Mouse (Mus musculus) limb, embryonic 10.5 days (tissue): ENCODE data around the gene Vmn2r65. TPM values are rescaled to one million over a fixed set of nuclear protein-coding genes. Genes with fewer than 3 reads are reported as not detected.

Source experiments
- DNase-seq: peaks from one replicate; pipeline ENCODE4 v3.0.0-alpha.2; 2017; ENCODE audit warnings: low spot score
- H3K27ac ChIP-seq: fragments of 300-500 bp; sonication (generic); 2 replicates; pipeline ENCODE4 v1.5.1; 2016; ENCODE audit warnings: mild to moderate bottlenecking
- H3K27me3 ChIP-seq: fragments of 300-500 bp; sonication (generic); 2 replicates; pipeline ENCODE4 v1.6.1; 2016; ENCODE audit warnings: low read depth, mild to moderate bottlenecking; ENCODE audit not compliant: poor library complexity, severe bottlenecking
- H3K36me3 ChIP-seq: fragments of 300-500 bp; sonication (generic); 2 replicates; pipeline ENCODE4 v1.6.1; 2016; ENCODE audit warnings: mild to moderate bottlenecking, moderate library complexity
- H3K4me1 ChIP-seq: fragments of 300-500 bp; sonication (generic); 2 replicates; pipeline ENCODE4 v1.6.1; 2016
- H3K4me3 ChIP-seq: fragments of 300-500 bp; sonication (generic); 2 replicates; pipeline ENCODE4 v1.5.1; 2016; ENCODE audit warnings: mild to moderate bottlenecking, moderate library complexity
- H3K9me3 ChIP-seq: fragments of 300-500 bp; sonication (generic); replicated peaks from 2 replicates; pipeline ENCODE4 v1.6.1; 2016; ENCODE audit warnings: mild to moderate bottlenecking
- WGBS: fragments of 180-500 bp; shearing (Covaris S2); methylation state at CpG from one replicate; pipeline ENCODE4 v1.1.7; 2016; 5-methylcytosine and 5-hydroxymethylcytosine counted together
- polyA plus RNA-seq: library from polyadenylated mRNA; unstranded; fragments of >200 nt; fragmentation: Nextera tagmentation; extraction: Ambion mirVana; gene quantifications from 2 replicates; pipeline ENCODE4 v1.2.1, GENCODE M21; 2016

The Vmn2r65 gene
- polyA plus RNA-seq: not detected in 2 replicates

- DNase-seq: no peak
- no peaks in the 10 kb centered on the region for H3K36me3 ChIP-seq
- H3K4me1 ChIP-seq: no peaks in the 10 kb centered on the region
- H3K27ac ChIP-seq: no peak within 1 kb of the TSS
- no peaks in the 10 kb centered on the region for H3K9me3 ChIP-seq
- 74% methylated on average over 1 of the region's 1 CpGs for WGBS
- H3K27me3 ChIP-seq: no peaks in the 10 kb centered on the region
- no peak within 1 kb of the TSS for H3K4me3 ChIP-seq
Observed at GRCm38 (mm10) chr7:84964015-84964414, at the start of gene Vmn2r65. Vmn2r65 (minus strand) TSS chr7:84964115.

GRCm38 (mm10) chr7:85012168-85012567 lies 48.3 kb upstream of the Vmn2r65 start, which contains the start of gene Vmn2r66:
Vmn2r66 (minus strand) TSS chr7:85012268.
- no peaks in the 10 kb centered on the region for H3K4me1 ChIP-seq
- H3K27ac ChIP-seq: no peak within 1 kb of the TSS
- no peaks in the 10 kb centered on the region for H3K36me3 ChIP-seq
- H3K9me3 ChIP-seq: no peaks in the 10 kb centered on the region
- H3K27me3 ChIP-seq: no peaks in the 10 kb centered on the region
- WGBS: 95% methylated on average over 1 of the region's 1 CpGs
- no peak for DNase-seq
- no peak within 1 kb of the TSS for H3K4me3 ChIP-seq

- no peaks in the 10 kb centered on the region for H3K36me3 ChIP-seq
- 76% methylated on average over 2 of the region's 2 CpGs for WGBS
Observed at GRCm38 (mm10) chr7:84996694-84997093, 32.8 kb upstream of the Vmn2r65 start.

More at GRCm38 (mm10) chr7:84996694-84997093, 32.8 kb upstream of the Vmn2r65 start:
- no peaks in the 10 kb centered on the region for H3K27me3 ChIP-seq
- no peak overlapping the region for H3K27ac ChIP-seq
- H3K4me3 ChIP-seq: no peak overlapping the region
- DNase-seq: no peak
- H3K4me1 ChIP-seq: no peaks in the 10 kb centered on the region
- H3K9me3 ChIP-seq: no peaks in the 10 kb centered on the region

Other genes with a start within 250 kb of the Vmn2r65 start
- not detected in 2 replicates for gene Olfr291, start 110.6 kb downstream of the Vmn2r65 start, polyA plus RNA-seq
- not detected in 2 replicates for gene Vmn2r66, start 48.2 kb upstream of the Vmn2r65 start, polyA plus RNA-seq
- gene Vmn2r67, start 191.9 kb upstream of the Vmn2r65 start, polyA plus RNA-seq: not detected in 2 replicates